Mouse (Mus musculus) layer of hippocampus, postnatal 36 days (tissue): ENCODE results near the gene Bcl9. TPM values are rescaled to one million over a fixed set of nuclear protein-coding genes. Genes with fewer than 3 reads are reported as not detected.

Experiments
- DNase-seq, 2 experiments: peaks; one replicate each; pipeline ENCODE4 v3.0.0; 2022
- total RNA-seq, 2 experiments: library from RNA; stranded (reverse); gene quantifications; 2 replicates each; pipeline ENCODE4 v1.2.3; 2021

Gene Bcl9
- total RNA-seq, 2 experiments from 2014 or later, result 59.1 to 63.3 TPM

DNA sequence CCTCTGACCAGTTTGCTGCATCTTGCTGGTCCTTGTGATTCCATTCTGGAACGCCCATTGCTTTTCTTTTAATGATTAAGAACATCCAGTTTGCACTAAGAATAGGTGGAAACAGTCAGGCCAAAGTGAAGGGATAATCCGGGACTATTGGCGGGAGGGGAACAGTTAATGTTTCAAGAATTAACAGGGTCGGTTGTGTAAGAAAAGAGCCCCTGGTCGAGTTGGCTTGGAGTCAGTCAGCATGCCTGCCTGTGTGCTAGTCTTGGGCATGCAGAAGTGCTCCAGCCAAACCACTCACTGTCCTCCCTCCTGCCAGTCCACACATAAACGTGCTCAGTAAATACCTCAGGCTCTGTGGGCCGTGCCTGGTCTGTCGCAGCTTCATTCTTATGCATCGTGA, 125.5 kb downstream of the Bcl9 start:
- DNase-seq, result no peak

DNA sequence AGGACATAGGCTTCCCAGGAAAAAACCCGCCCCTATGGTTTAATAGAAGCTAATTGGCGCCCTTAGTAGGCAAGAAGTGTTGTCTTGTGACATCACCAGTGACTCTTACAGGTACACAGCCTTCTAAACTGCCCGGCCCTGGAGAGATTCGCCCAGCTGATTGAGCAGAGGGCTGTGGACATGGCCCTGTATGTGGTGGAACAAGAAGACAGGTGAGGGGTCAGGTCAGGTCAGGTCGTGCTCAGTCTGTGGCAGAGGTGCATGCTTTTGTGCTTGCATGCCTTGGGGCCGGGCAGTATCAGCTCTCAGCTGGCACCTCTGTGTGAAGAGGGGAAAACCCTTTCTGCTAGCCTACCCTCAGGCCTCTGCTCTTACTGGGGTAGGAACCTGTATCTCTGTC, 126.2 kb downstream of the Bcl9 start:
- no peak for DNase-seq

DNA sequence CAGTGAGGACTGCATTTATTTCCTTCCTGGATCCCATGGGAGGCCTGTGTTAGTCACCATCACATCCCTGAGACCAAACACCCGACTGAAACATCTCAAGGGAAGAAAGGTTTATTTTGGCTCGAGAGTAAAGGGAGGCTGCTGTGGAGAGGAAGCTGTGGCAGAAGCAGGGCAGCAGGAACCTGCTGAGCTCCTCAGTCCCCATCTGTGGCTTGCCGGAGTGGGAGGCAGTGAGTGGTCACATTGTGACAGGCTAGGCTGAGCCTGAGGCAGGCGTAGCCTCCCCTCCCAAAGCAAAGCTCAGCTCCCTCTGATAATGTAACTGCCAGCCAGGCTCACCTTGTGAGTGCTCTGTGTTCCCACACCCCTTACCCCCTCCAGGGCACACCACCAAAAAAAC, 130.6 kb downstream of the Bcl9 start:
- no peak for DNase-seq

DNA sequence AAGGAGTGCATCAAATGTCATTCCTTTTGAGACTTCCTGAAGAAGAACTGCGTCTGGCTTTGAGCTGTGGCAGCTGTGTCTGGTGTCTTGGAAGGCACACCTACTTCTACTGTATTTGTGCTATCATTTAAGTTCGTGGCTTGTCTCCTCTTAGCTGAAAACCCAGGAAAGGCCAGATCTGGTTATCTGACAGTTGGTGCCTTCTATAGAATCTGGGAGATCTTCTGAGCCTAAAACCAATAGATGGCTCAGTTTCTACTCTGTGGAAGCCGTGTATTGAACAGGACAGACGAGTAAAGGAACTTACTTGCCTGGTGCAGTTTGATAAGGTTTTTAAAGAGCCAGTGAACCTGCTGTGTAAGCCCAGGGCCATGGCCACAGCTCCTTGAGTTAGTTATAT, 133.2 kb downstream of the Bcl9 start:
- no peak for DNase-seq

DNA sequence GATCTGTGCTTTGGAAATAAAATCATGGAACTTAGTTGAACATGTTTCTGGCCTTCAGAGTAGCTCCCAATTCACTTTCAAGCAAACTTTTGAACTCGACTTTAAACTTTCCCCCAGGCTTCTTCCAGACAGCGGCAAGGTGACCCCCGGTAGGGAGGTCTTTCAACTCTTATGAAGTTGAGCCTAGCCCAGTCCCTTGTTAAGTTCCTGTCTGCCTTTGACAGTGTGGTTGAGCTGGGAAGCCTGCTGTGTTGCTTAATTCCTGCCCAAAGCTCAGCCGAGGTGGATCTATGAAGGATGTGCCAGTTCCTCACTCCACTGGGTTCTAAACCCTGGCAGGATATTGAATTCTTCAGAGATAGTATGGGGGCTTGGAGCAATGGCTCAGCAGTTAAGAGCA, 135.9 kb downstream of the Bcl9 start:
- DNase-seq, result no peak

DNA sequence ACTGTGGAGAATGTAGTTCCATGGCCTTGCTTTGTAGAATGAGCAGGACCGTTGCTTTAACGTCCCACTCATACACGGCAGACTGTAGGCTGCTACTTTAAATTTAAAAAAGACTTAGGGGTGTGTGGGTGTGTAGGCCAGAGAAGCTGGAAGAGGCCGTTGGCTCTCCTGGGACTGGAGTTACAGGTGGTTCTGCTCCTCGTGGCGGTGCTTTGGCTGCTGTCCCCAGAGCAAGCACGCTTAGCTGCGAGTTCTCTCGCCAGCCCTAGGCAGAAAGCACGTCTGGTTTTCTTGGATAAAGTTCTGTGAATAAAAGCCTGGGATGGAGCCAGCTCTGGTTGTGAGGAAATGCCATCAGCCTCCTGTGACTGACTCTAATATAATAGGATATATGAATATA, 136.8 kb downstream of the Bcl9 start:
- peak in 1 of 2 experiments; percentile 36 for DNase-seq

DNA sequence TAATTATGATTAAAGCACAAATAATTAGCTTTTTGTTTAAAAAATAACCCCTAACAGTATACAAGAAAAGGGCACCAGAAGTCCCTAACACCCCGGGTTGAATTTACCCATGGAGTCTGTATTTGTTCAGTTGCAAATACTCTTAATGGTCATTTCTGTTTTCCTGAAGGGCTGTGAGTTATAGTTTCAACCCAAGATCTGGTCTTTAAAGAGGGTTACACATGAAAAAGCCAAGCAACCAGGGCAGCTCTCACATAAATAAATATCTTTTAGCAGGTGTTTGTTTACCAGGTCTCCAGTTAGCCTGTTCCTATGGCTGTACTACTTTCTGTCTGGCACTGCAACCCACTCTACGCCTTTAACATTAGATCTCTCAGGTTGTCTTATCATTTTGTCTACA, 137.7 kb downstream of the Bcl9 start:
- DNase-seq, result no peak

DNA sequence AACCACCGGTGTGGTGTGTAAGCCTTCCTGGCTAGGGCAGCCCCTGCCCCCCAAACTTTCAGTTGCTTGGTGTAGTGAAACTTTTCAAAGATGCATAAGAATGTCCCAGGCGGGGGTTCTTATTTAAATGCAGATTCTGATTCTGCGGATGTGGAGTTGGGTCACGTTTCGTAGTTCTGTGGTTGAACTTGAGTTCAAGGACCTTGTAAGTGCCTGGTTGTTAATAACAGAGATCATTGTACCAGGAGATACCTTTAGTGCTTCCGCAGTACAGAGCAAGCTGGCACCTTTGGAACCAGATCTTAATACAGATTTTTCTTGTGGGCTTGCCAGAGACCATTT, 138.2 kb downstream of the Bcl9 start:
- no peak for DNase-seq

DNA sequence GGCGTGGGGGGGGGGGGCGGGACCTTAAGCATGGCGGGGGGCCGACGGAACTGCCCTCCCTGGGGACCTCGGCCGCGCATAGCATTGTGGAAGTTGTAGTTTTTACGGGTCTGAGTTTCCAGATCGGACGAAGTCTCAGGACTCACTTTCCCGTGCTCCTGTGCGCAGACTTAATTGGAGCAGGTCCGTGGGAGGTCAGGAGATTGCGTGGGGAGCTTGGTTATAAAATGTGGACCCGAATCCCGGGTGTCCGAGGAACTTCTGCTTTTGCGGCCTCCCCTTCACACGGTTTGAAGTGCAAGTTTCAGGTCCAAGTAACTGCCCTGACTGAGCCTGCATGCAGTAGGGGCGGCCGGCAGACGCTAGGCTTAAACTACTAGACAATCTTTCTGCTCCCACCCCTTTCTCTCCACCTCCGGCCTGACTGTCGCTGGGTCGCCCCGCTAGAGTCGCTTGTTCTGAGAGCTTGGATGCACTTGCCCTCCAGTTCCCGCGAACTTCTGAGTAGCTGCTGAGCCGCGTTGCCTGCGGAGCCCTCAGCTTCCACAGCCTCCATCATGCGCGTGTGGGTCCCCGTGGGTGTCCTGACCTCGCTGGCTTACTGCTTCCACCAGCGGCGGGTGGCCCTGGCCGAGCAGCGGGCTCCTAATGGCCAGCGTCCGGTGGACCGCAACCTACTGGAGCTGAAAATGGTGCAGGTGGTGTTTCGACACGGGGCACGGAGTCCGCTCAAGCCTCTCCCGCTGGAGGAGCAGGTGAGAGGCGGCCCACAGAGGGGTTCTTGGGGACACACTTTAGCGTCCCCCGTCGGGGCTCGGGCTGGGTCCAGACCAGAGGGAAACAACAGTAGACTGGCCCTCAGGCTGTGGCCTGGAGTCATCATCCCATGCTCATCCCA, 138.9 kb downstream of the Bcl9 start, which contains the start of gene Acp6:
TSS of gene Acp6 (plus strand) at position 167 of the 898 bp plus-strand sequence.
- peak; percentile 85 to 86 for DNase-seq

DNA sequence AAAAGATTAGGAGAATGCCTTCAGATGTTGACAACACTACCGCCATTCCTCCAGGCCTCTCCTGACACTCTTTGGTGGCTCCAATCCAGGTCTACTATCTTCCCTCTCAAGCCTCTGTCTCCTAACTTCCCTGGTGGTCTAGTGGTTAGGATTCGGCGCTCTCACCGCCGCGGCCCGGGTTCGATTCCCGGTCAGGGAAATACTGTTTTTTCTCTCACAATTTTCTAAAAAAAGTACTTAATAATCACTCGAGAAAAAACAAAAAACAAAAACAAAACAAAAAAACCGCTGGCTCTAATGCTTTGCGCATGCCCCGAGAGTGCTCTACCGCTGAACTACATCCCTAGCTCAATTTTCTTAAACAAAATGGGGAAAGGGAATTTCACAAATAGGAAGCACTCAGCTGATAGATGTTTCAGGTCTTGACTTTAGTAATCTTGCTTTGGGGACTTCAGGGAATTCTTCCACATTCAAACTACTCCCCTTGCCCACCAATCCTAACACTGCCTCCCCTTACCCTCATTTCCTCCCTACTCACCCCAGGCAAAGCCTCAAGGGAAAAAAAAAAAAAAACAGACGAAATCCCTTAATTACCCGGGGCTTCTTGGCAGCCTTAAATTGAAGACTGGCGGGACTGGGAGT, 139.6 kb downstream of the Bcl9 start:
- DNase-seq, result peak; percentile 87 to 94

DNA sequence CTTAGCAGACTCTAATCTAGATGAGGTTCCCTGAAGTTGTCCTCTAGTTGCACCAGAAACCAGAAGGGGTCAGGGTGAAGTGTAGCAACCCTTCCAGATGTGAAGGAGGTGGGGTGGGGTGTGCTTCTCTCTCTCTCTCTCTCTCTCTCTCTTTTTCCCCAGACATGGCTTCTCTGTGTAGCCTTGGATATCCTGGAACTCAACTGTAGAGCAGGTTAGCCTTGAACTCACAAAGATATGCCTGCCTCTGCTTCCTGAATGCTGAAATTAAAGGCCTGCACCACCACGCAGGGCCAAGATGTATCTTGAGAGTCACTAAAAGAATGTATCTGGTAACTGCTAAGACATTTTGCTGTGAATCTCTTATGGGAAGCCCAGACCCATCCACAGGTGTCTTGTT, 140.4 kb downstream of the Bcl9 start:
- no peak for DNase-seq

DNA sequence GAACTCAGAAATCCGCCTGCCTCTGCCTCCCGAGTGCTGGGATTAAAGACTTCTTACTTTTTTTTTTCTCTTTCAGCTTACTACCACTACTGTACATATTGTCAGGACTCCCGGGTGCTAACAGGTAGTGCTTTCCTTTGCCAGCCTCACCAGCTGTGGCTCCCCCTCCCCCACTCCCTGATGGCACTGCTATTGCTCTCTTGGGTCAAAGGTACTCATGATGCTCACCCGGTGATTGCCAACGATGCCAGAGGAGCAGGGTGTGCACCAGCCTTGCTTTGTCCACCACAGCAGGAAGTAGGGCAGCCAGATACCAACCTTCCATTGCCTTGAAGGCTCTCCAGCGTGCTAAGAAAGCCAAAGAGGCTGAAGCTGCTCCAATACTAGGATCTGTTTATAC, 141.3 kb downstream of the Bcl9 start:
- DNase-seq, result no peak

Other genes with a start within 250 kb of the Bcl9 start
- 10 to 100 TPM; 31.8 to 36.3 TPM for gene Acp6, start 139.1 kb downstream of the Bcl9 start, total RNA-seq
- not detected for gene Olfr1402, start 124.1 kb upstream of the Bcl9 start, total RNA-seq